Mouse (Mus musculus): ENCODE data around the gene Rnf114. TPM values are rescaled to one million over a fixed set of nuclear protein-coding genes. Genes with fewer than 3 reads are reported as not detected.

Gene Rnf114
- polyA plus RNA-seq, 1 experiment from 2014 or later, result 99.2 TPM

Other genes starting within 250 kb of the Rnf114 start
- gene B4galt5, start 143.5 kb upstream of the Rnf114 start, polyA plus RNA-seq (2016; fragmentation: Nextera tagmentation; extraction: Ambion mirVana), result 11.4 and 14.1 TPM in 2 replicates
- 24.9 and 27.0 TPM in 2 replicates for gene Slc9a8, start 70.9 kb upstream of the Rnf114 start, polyA plus RNA-seq (2016; fragmentation: Nextera tagmentation; extraction: Ambion mirVana)
- gene Spata2, start 242 bp downstream of the Rnf114 start, polyA plus RNA-seq (2016; fragmentation: Nextera tagmentation; extraction: Ambion mirVana), result 14.9 and 15.1 TPM in 2 replicates
- 69.0 and 82.0 TPM in 2 replicates for gene Snai1, start 45.5 kb downstream of the Rnf114 start, polyA plus RNA-seq (2016; fragmentation: Nextera tagmentation; extraction: Ambion mirVana)
- 264 and 267 TPM in 2 replicates for gene Ube2v1, start 139.4 kb downstream of the Rnf114 start, polyA plus RNA-seq (2016; fragmentation: Nextera tagmentation; extraction: Ambion mirVana)
- 7.5 and 11.9 TPM in 2 replicates for gene Gm20431, start 168.9 kb downstream of the Rnf114 start, polyA plus RNA-seq (2016; fragmentation: Nextera tagmentation; extraction: Ambion mirVana)
- gene Cebpb, start 196.3 kb downstream of the Rnf114 start, polyA plus RNA-seq (2016; fragmentation: Nextera tagmentation; extraction: Ambion mirVana), result 3.7 and 4.0 TPM in 2 replicates
- gene Tmem189, start 197.2 kb downstream of the Rnf114 start, polyA plus RNA-seq (2016; fragmentation: Nextera tagmentation; extraction: Ambion mirVana), result 39.3 and 40.8 TPM in 2 replicates